Mouse (Mus musculus): ENCODE measurements around the gene Cd300lf. TPM values are rescaled to one million over a fixed set of nuclear protein-coding genes. Genes with fewer than 3 reads are reported as not detected.

Cd300lf gene
- polyA plus RNA-seq, 1 experiment = 6.9 TPM

- H3K4me1 ChIP-seq (ENCODE audit: control insufficient read depth, insufficient read depth, insufficient read length, low read length) = no peaks in the 10 kb centered on the region
- no peak overlapping the region for H3K4me3 ChIP-seq (ENCODE audit: low read depth, low read length)
- 83% methylated on average over 2 of the region's 2 CpGs for WGBS
- H3K27me3 ChIP-seq (ENCODE audit: control insufficient read depth, insufficient read depth, low read length) = no peaks in the 10 kb centered on the region
- H3K36me3 ChIP-seq (ENCODE audit: control insufficient read depth, insufficient read depth, low read length) = no peaks in the 10 kb centered on the region
- H3K27ac ChIP-seq (ENCODE audit: insufficient read depth, low read depth, low read length) = no peak overlapping the region
- TF ChIP-seq CTCF (IDR thresholded peaks at IDR 0.05; ENCODE audit: extremely low read depth, insufficient read length, insufficient replicate concordance, low read depth, low read length) = no peak
- TF ChIP-seq POLR2A (IDR thresholded peaks at IDR 0.05; ENCODE audit: low read depth, low read length) = no peak
Observed at GRCm38 (mm10) chr11:115106638-115107037, 27.2 kb downstream of the Cd300lf start.

GRCm38 (mm10) chr11:115104769-115105563, 28.8 kb downstream of the Cd300lf start:
- Histone ChIP-seq H3K36me3 (ENCODE audit: control insufficient read depth, insufficient read depth, low read length) (no peaks in the 10 kb centered on the region), H3K4me1 (ENCODE audit: control insufficient read depth, insufficient read depth, insufficient read length, low read length) (no peaks in the 10 kb centered on the region), H3K27me3 (ENCODE audit: control insufficient read depth, insufficient read depth, low read length) (no peaks in the 10 kb centered on the region), H3K27ac (ENCODE audit: insufficient read depth, low read depth, low read length) (no peak overlapping the region), H3K4me3 (ENCODE audit: low read depth, low read length) (no peak overlapping the region)
- 77% methylated on average over 8 of the region's 8 CpGs for WGBS
- TF ChIP-seq CTCF (IDR thresholded peaks at IDR 0.05; ENCODE audit: extremely low read depth, insufficient read length, insufficient replicate concordance, low read depth, low read length) (no peak), POLR2A (IDR thresholded peaks at IDR 0.05; ENCODE audit: low read depth, low read length) (no peak)

GRCm38 (mm10) chr11:115103470-115104413, 30.1 kb downstream of the Cd300lf start:
- Histone ChIP-seq H3K4me3 (ENCODE audit: low read depth, low read length) (no peak overlapping the region), H3K4me1 (ENCODE audit: control insufficient read depth, insufficient read depth, insufficient read length, low read length) (no peaks in the 10 kb centered on the region), H3K27ac (ENCODE audit: insufficient read depth, low read depth, low read length) (no peak overlapping the region), H3K27me3 (ENCODE audit: control insufficient read depth, insufficient read depth, low read length) (no peaks in the 10 kb centered on the region), H3K36me3 (ENCODE audit: control insufficient read depth, insufficient read depth, low read length) (no peaks in the 10 kb centered on the region)
- TF ChIP-seq CTCF (IDR thresholded peaks at IDR 0.05; ENCODE audit: extremely low read depth, insufficient read length, insufficient replicate concordance, low read depth, low read length) (no peak), POLR2A (IDR thresholded peaks at IDR 0.05; ENCODE audit: low read depth, low read length) (no peak)
- 85% methylated on average over 25 of the region's 25 CpGs for WGBS

- no peak overlapping the region for H3K27ac ChIP-seq (ENCODE audit: insufficient read depth, low read depth, low read length)
- WGBS = 91% methylated on average over 9 of the region's 9 CpGs
- no peaks in the 10 kb centered on the region for H3K36me3 ChIP-seq (ENCODE audit: control insufficient read depth, insufficient read depth, low read length)
- H3K27me3 ChIP-seq (ENCODE audit: control insufficient read depth, insufficient read depth, low read length) = no peaks in the 10 kb centered on the region
- no peaks in the 10 kb centered on the region for H3K4me1 ChIP-seq (ENCODE audit: control insufficient read depth, insufficient read depth, insufficient read length, low read length)
- no peak for TF ChIP-seq POLR2A (IDR thresholded peaks at IDR 0.05; ENCODE audit: low read depth, low read length)
- no peak for TF ChIP-seq CTCF (IDR thresholded peaks at IDR 0.05; ENCODE audit: extremely low read depth, insufficient read length, insufficient replicate concordance, low read depth, low read length)
- no peak overlapping the region for H3K4me3 ChIP-seq (ENCODE audit: low read depth, low read length)
Observed at GRCm38 (mm10) chr11:115102116-115102515, 31.7 kb downstream of the Cd300lf start.

GRCm38 (mm10) chr11:115101615-115102051, 32.2 kb downstream of the Cd300lf start:
- TF ChIP-seq CTCF (IDR thresholded peaks at IDR 0.05; ENCODE audit: extremely low read depth, insufficient read length, insufficient replicate concordance, low read depth, low read length) = no peak
- TF ChIP-seq POLR2A (IDR thresholded peaks at IDR 0.05; ENCODE audit: low read depth, low read length) = no peak
- WGBS = 53% methylated on average over 6 of the region's 6 CpGs
- Histone ChIP-seq H3K4me1 (ENCODE audit: control insufficient read depth, insufficient read depth, insufficient read length, low read length) (no peaks in the 10 kb centered on the region), H3K27me3 (ENCODE audit: control insufficient read depth, insufficient read depth, low read length) (no peaks in the 10 kb centered on the region), H3K4me3 (ENCODE audit: low read depth, low read length) (no peak overlapping the region), H3K36me3 (ENCODE audit: control insufficient read depth, insufficient read depth, low read length) (no peaks in the 10 kb centered on the region), H3K27ac (ENCODE audit: insufficient read depth, low read depth, low read length) (no peak overlapping the region)

- Histone ChIP-seq H3K4me1 (ENCODE audit: control insufficient read depth, insufficient read depth, insufficient read length, low read length) (no peaks in the 10 kb centered on the region), H3K27ac (ENCODE audit: insufficient read depth, low read depth, low read length) (no peak overlapping the region), H3K36me3 (ENCODE audit: control insufficient read depth, insufficient read depth, low read length) (no peaks in the 10 kb centered on the region), H3K27me3 (ENCODE audit: control insufficient read depth, insufficient read depth, low read length) (no peaks in the 10 kb centered on the region), H3K4me3 (ENCODE audit: low read depth, low read length) (no peak overlapping the region)
- TF ChIP-seq CTCF (IDR thresholded peaks at IDR 0.05; ENCODE audit: extremely low read depth, insufficient read length, insufficient replicate concordance, low read depth, low read length) (no peak), POLR2A (IDR thresholded peaks at IDR 0.05; ENCODE audit: low read depth, low read length) (no peak)
- WGBS = 79% methylated on average over 7 of the region's 7 CpGs
Observed at GRCm38 (mm10) chr11:115100741-115101140, 33.1 kb downstream of the Cd300lf start.

Data from small intestine, adult 2 months (tissue).